Mouse (Mus musculus) lung, postnatal 0 days (tissue): Measurements from ENCODE around the gene Kcnip3.

Experiments used
- CTCF ChIP-seq: IDR thresholded peaks from 2 replicates; pipeline ENCODE4 v1.5.1; 2016; ENCODE audit warnings: antibody characterized with exemption, mild to moderate bottlenecking
- EP300 ChIP-seq: IDR thresholded peaks from 2 replicates; pipeline ENCODE4 v1.6.1; 2016; ENCODE audit warnings: antibody characterized with exemption, mild to moderate bottlenecking, control low read depth

- TF ChIP-seq CTCF = no peak
- TF ChIP-seq EP300 = no peak
These were observed 62.6 kb downstream of the Kcnip3 start for GRCm38 (mm10) chr2:127459341-127459740.
